Mouse (Mus musculus) kidney, adult 2 months (tissue): ENCODE data around the gene Hdgfl2. TPM values are rescaled to one million over a fixed set of nuclear protein-coding genes. Genes with fewer than 3 reads are reported as not detected.
A peak's percentile ranks its signal among the peaks of the same experiment; 100 is the strongest.

Experiments used
- DNase-seq: peaks from one replicate; pipeline ENCODE4 v3.0.0; 2021
- H3K27ac ChIP-seq: fragments of 200-500 bp; 2 replicates; pipeline ENCODE4 v1.5.1; 2012; ENCODE audit warnings: low read depth, low read length, control low read depth, inconsistent platforms; ENCODE audit not compliant: insufficient read depth
- H3K27me3 ChIP-seq: fragments of 200-500 bp; replicated peaks from 2 replicates; pipeline ENCODE4 v1.6.1; 2012; ENCODE audit warnings: mild to moderate bottlenecking, moderate library complexity, low read length, inconsistent platforms; ENCODE audit not compliant: control insufficient read depth, insufficient read depth
- H3K36me3 ChIP-seq: fragments of 200-500 bp; 2 replicates; pipeline ENCODE4 v1.6.1; 2012; ENCODE audit warnings: mild to moderate bottlenecking, moderate library complexity, low read length, inconsistent platforms; ENCODE audit not compliant: control insufficient read depth, insufficient read depth
- H3K4me1 ChIP-seq: fragments of 200-500 bp; 2 replicates; pipeline ENCODE4 v1.6.1; 2011; ENCODE audit warnings: low read length; ENCODE audit not compliant: control insufficient read depth, insufficient read depth
- H3K4me3 ChIP-seq: fragments of 200-500 bp; 2 replicates; pipeline ENCODE4 v1.5.1; 2011; ENCODE audit warnings: mild to moderate bottlenecking, low read depth, low read length, control low read depth; ENCODE audit not compliant: insufficient read depth
- CTCF ChIP-seq: fragments of 200-500 bp; conservative IDR thresholded peaks from 2 replicates; pipeline ENCODE4 v1.5.1; 2011; ENCODE audit warnings: low read depth, mild to moderate bottlenecking, control low read depth, low read length, moderate library complexity, mixed read lengths; ENCODE audit not compliant: insufficient read depth, insufficient read length
- POLR2A ChIP-seq: fragments of 200-500 bp; IDR thresholded peaks from one replicate; pipeline ENCODE4 v1.6.1; 2011; ENCODE audit warnings: low read depth, low read length, control low read depth
- WGBS: fragments of 180-500 bp; shearing (Covaris S2); methylation state at CpG from one replicate; pipeline ENCODE4 v1.1.7; 2018; 5-methylcytosine and 5-hydroxymethylcytosine counted together
- polyA plus RNA-seq: library from polyadenylated mRNA; depleted of rRNA; stranded (reverse); fragments of >200 nt; gene quantifications from 2 replicates; pipeline ENCODE4 v1.2.3, GENCODE M21; 2012

The Hdgfl2 gene
- polyA plus RNA-seq, 1 experiment = 33.5 TPM

DNA sequence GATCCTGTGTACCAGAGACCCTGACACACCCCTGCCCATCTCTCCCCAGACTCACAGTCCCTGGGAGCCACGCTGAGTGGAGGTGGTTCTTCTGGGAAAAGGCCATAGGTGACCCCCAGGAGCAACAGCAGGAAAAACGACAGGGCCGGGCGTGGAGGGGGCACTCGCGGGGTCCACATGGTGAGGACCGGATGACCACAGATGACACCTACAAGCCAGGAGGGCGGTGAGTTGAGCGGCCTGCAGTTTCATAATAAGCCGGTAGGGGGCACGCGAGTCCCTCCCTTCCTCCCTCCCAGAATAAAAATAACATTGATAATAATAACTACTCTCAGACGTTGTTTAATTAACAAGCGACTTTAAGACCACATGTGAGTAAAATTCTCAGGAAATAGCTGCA lies 53.2 kb downstream of the Hdgfl2 start:
- WGBS = 4% methylated on average over 14 of the region's 14 CpGs

DNA sequence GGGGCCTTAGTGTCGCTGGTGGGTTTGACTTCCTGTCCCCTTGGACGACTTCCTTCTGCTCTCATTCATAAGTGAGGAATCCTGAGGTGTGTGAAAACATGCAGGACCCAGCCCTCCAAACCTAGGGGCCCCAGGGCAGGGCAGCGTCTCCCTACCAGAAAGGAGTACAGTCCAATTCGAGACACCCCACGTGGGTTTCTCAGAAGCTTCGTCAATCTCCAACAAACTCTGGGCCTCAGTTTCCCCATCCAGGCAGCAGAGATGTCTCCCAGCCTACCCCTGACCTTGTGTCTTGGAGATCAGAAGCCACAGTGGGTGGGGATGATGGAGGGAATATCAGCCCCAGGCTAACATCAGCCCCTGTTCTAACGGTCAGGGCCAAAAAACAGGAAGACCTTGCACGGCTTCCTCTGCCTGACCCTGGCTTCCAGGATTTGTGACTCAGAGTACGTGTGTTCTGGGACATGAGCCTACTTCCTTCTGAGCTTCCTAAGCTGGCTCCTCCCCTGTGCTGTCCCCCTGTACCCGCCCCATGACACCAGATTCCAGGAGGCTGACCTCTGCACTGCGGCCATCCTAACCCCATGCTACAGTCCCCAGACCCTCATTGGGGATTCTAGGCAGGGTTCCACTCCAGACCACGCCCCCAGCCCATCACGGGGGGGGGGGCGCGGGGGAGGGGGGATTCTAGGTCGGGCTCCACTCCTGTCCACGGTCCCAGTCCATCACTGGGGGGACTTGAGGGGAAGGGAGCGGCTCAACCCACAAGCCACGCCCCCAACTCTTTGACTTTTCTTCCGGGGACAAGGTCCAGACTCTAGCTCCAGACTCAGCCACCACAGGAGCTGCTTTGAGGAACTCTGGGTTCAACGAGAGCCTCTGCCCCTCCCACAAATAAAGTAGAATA lies 54.3 kb downstream of the Hdgfl2 start:
- Histone ChIP-seq H3K27ac (peak overlapping the region; percentile 57), H3K36me3 (no peaks in the 10 kb centered on the region), H3K4me3 (peak overlapping the region; percentile 26; the same call in 1 of the 2 replicates), H3K27me3 (no peaks in the 10 kb centered on the region), H3K4me1 (no peaks in the 10 kb centered on the region)
- no peak for TF ChIP-seq POLR2A
- 14% methylated on average over 20 of the region's 21 CpGs for WGBS
- DNase-seq = peak; percentile 90

More for the DNA sequence above, 53.2 kb downstream of the Hdgfl2 start:
- no peak for TF ChIP-seq POLR2A
- peak; percentile 83 for TF ChIP-seq CTCF
- Histone ChIP-seq H3K4me3 (no peak overlapping the region), H3K27ac (no peak overlapping the region), H3K27me3 (no peaks in the 10 kb centered on the region), H3K4me1 (no peaks in the 10 kb centered on the region), H3K36me3 (no peaks in the 10 kb centered on the region)
- peak; percentile 72 for DNase-seq

DNA sequence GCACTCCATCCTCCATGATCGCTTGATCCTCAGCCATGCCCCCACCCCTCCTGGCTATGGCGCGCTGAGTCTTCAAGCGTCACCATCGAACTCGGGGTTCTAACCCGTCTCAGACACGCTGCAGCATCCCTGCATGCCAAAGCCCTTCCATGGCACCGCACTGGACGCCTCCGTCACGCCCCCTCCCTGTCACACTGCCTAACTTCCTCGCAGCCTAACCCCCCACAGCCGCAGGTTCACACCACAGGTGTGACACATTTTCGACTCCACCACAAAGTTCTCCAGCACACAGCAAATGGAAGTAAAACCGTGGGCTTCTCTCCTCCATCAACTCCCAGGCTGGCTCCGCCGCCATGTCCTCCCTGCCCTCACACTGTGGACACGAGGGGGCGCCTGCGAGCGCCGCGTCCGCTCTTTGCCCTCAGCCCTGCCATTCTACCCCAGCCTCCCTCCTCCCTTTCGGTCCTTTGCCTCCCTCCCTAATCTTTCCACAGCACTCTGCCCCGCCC lies 55.1 kb downstream of the Hdgfl2 start:
- Histone ChIP-seq H3K36me3 (no peaks in the 10 kb centered on the region), H3K27ac (peak overlapping the region; percentile 34), H3K4me1 (no peaks in the 10 kb centered on the region), H3K27me3 (no peaks in the 10 kb centered on the region), H3K4me3 (peak overlapping the region; percentile 33)
- WGBS = 4% methylated on average over 27 of the region's 27 CpGs
- TF ChIP-seq POLR2A (no peak), CTCF (peak; percentile 80)
- DNase-seq = peak; percentile 71

DNA sequence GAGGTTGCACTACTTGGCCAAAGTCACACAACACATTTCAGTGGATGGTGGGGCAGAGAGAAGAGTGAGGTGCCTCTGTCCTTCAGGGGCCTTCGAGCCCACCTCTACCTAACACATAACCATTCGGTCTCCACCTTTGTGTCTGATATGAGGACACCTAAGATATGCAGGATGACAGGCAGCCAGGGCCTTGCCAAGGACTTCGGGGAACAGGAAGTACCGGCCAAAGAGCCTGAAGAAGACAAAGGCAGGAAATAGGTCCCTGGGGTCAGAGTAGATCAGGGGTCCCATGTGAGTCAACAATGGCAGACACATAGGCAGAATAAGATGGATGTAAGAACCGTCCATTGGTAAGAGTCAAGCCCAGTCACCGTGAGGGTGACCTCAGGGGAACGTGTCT lies 57.1 kb downstream of the Hdgfl2 start:
- DNase-seq = peak; percentile 45
- Histone ChIP-seq H3K4me1 (no peaks in the 10 kb centered on the region), H3K4me3 (no peak overlapping the region), H3K27ac (no peak overlapping the region), H3K27me3 (no peaks in the 10 kb centered on the region), H3K36me3 (no peaks in the 10 kb centered on the region)
- no peak for TF ChIP-seq POLR2A
- TF ChIP-seq CTCF = no peak
- 80% methylated on average over 7 of the region's 7 CpGs for WGBS

DNA sequence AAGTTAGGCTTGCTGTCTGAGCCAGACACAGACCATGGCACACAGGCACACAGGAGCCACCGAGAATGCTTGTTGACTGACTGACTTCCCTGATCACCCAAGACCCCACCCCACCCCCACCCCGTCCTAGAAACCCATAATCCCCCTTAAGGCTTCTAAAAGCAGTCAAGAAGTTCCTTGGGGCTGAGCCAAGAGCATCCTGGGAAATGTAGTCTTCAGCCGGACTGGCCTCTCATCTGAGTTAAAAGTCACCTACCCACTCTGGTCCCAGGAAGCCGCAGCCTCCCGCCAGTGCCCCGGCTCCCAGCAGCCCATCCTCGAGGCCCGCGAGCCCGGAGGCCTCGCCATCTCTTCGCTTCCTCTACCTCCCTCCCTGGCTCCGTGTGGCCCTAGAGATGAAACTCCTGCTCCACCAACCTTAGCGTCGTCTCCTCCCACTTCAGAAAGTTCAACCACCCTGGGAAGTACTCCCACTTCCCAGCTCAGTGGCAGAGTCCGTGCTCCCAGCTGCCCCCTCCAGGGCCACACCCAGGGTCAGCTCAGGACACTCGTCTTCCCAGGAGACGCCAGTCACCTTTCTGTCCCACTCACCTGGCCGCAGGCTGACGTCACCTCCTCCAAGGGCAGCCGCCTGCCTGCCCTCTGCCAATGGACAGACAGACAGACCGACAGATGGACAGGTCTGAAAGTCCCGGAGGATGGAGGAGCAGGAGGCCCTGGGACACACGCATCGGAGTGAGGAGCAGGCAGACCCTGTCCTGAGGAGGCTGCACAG lies 58.6 kb downstream of the Hdgfl2 start:
- no peaks in the 10 kb centered on the region for H3K27me3 ChIP-seq
- no peak overlapping the region for H3K27ac ChIP-seq
- TF ChIP-seq CTCF (no peak), POLR2A (no peak)
- no peak for DNase-seq
- H3K4me1 ChIP-seq = no peaks in the 10 kb centered on the region
- 34% methylated on average over 25 of the region's 25 CpGs for WGBS
- H3K4me3 ChIP-seq = no peak overlapping the region
- H3K36me3 ChIP-seq = no peaks in the 10 kb centered on the region

DNA sequence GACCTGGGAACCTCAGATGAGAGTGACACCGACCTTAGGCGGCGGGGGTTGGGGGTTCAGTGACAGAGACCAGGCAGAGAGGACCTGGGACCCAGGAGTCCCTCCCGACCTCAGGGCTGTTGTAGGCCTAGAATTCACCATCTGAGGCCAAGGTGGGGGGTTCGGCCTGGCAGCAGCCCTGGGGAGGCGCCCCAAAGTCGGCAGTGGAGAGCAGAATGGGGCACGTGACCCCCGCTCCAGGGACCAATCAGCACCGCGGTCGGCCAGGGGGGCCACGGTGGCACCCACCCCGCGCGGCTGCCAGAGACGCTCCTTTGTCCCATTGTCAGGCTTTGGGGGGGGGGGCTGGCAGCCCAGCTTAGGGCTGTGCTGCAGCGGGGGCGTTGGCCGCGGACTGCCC lies 59.9 kb downstream of the Hdgfl2 start:
- H3K27ac ChIP-seq = no peak overlapping the region
- 17% methylated on average over 21 of the region's 21 CpGs for WGBS
- DNase-seq = no peak
- H3K4me3 ChIP-seq = peak overlapping the region; percentile 68; the same call in 1 of the 2 replicates
- no peak for TF ChIP-seq POLR2A
- no peaks in the 10 kb centered on the region for H3K36me3 ChIP-seq
- H3K4me1 ChIP-seq = no peaks in the 10 kb centered on the region
- no peaks in the 10 kb centered on the region for H3K27me3 ChIP-seq
